Mouse (Mus musculus): Measurements from ENCODE around the gene Spred2. TPM values are rescaled to one million over a fixed set of nuclear protein-coding genes. Genes with fewer than 3 reads are reported as not detected.

Gene Spred2
- polyA plus RNA-seq, 1 experiment from 2014 or later: 5.6 TPM

GRCm38 (mm10) chr11:19979338-19979737, 55.2 kb downstream of the Spred2 start:
- H3K4me2 ChIP-seq (replicated peaks): no peak overlapping the region
- WGBS: 93% methylated on average over 14 of the region's 14 CpGs
- H3K36me3 ChIP-seq: no peaks in the 10 kb centered on the region
- H3K4me3 ChIP-seq: no peak overlapping the region
- peaks cover 5% of the 10 kb centered on the region; the same call in 1 of the 2 replicates for H3K4me1 ChIP-seq
- no peaks in the 10 kb centered on the region for H3K9me3 ChIP-seq
- no peak overlapping the region for H3K9ac ChIP-seq (replicated peaks)
- H3K27me3 ChIP-seq: no peaks in the 10 kb centered on the region
- ATAC-seq (ENCODE audit: low FRiP score, low read depth): no peak
- no peak overlapping the region for H3K27ac ChIP-seq (replicated peaks)

DNA sequence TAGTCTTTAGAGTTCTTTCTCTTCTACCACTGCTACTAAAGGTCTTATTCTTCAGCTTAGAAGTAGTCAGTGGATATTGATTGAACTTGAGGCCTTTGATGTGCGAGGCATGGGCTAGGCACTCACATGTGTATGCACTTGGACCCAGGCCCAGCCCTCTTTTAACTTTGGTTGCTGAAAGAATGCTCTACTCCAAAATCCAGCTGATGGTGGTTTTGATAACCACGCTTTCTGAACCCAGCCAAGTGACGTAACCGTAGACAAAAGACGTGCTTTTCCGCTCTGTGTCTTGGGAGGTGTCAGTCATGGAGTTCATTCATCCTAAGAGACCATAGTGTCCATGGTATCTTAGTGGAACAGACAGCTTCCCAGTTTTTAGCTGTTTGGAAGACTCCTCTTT, 57.9 kb downstream of the Spred2 start:
- H3K4me2 ChIP-seq (replicated peaks): no peak overlapping the region
- H3K4me3 ChIP-seq: no peak overlapping the region
- ATAC-seq (ENCODE audit: low FRiP score, low read depth): no peak
- no peaks in the 10 kb centered on the region for H3K36me3 ChIP-seq
- H3K9me3 ChIP-seq: no peaks in the 10 kb centered on the region
- peaks cover 17% of the 10 kb centered on the region for H3K4me1 ChIP-seq
- WGBS: 84% methylated on average over 6 of the region's 6 CpGs
- no peak overlapping the region for H3K27ac ChIP-seq (replicated peaks)
- no peak overlapping the region for H3K9ac ChIP-seq (replicated peaks)
- H3K27me3 ChIP-seq: no peaks in the 10 kb centered on the region

DNA sequence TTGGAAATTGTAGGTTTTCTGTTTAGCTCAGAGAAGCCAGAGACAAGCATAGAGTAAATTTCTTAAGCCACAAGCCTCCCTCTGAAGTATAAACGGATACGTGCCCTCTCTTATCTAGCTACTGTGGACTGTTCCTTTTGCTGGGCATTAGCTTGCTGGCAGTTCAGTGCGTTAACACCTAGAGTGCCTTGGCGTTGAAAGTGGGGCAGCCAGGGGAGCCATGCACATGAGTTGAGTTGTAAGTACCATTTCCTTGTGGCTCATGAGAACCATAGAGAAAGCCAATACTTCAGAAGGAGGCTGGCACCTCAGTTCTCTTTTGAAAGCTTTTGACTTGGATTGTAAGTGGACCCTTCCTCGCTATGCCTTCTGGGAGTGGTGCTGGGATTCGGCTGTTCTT, 58.6 kb downstream of the Spred2 start:
- Histone ChIP-seq H3K27me3 (no peaks in the 10 kb centered on the region), H3K9me3 (no peaks in the 10 kb centered on the region), H3K36me3 (no peaks in the 10 kb centered on the region), H3K4me1 (peaks cover 22% of the 10 kb centered on the region), H3K4me3 (no peak overlapping the region), H3K9ac (replicated peaks) (no peak overlapping the region), H3K4me2 (replicated peaks) (no peak overlapping the region), H3K27ac (replicated peaks) (no peak overlapping the region)
- 81% methylated on average over 6 of the region's 6 CpGs for WGBS
- ATAC-seq (ENCODE audit: low FRiP score, low read depth): no peak

DNA sequence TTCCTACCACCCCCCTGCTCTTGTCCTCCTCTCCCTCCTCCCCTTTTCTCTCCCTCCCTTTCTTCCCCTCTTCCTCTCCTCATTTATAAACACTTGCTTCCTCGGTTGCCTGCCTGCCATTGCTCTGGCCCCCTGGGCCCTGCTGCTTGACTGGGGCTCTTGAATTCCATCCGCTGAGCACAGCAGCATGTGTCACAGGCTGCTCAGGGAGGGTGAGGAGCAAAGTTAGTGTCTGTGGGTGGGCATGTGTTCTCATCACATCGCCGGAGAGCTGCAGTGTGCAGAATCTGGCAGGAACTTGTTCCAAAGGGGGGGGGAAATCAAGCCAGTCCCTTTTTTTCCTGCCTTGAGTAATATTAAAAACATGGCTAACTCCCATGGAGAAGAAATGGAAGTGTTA, 59.1 kb downstream of the Spred2 start:
- H3K9ac ChIP-seq (replicated peaks): no peak overlapping the region
- no peak overlapping the region for H3K4me3 ChIP-seq
- no peak overlapping the region for H3K27ac ChIP-seq (replicated peaks)
- H3K9me3 ChIP-seq: no peaks in the 10 kb centered on the region
- peaks cover 22% of the 10 kb centered on the region for H3K4me1 ChIP-seq
- H3K4me2 ChIP-seq (replicated peaks): no peak overlapping the region
- H3K36me3 ChIP-seq: no peaks in the 10 kb centered on the region
- 53% methylated on average over 4 of the region's 4 CpGs for WGBS
- H3K27me3 ChIP-seq: no peaks in the 10 kb centered on the region
- no peak for ATAC-seq (ENCODE audit: low FRiP score, low read depth)

GRCm38 (mm10) chr11:19984029-19984428, 59.9 kb downstream of the Spred2 start:
- H3K9ac ChIP-seq (replicated peaks): no peak overlapping the region
- H3K4me1 ChIP-seq: peaks cover 22% of the 10 kb centered on the region
- H3K36me3 ChIP-seq: no peaks in the 10 kb centered on the region
- H3K9me3 ChIP-seq: no peaks in the 10 kb centered on the region
- 87% methylated on average over 9 of the region's 9 CpGs for WGBS
- no peaks in the 10 kb centered on the region for H3K27me3 ChIP-seq
- no peak overlapping the region for H3K4me2 ChIP-seq (replicated peaks)
- no peak overlapping the region for H3K27ac ChIP-seq (replicated peaks)
- no peak overlapping the region for H3K4me3 ChIP-seq
- no peak for ATAC-seq (ENCODE audit: low FRiP score, low read depth)

DNA sequence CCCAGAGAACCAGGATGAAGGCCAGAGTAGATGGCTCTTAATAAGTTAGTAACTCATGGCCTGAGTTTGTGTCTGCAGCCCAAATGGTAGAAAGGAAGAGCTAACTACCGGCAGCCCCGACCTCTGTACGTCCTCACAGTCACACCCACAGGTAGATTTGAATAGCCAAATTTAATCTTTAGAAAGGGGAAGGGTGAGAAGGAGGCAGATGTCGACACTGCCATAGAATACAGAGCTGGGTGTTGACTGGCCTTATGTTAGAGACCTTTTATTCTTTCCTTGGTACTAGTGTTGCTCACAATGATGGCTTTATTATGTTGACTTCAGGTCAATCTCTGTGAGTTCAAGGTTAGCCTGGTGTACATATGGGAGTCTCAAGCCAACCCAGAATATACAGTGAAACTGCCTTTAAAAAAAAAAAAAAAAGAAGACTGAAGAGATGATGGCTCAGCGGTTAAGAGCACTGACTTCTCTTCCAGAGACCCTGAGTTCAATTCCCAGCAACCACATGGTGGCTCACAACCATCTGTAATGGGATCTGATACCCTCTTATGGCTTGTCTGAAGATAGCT, 61.2 kb downstream of the Spred2 start:
- 82% methylated on average over 5 of the region's 5 CpGs for WGBS
- H3K4me1 ChIP-seq: peaks cover 22% of the 10 kb centered on the region

DNA sequence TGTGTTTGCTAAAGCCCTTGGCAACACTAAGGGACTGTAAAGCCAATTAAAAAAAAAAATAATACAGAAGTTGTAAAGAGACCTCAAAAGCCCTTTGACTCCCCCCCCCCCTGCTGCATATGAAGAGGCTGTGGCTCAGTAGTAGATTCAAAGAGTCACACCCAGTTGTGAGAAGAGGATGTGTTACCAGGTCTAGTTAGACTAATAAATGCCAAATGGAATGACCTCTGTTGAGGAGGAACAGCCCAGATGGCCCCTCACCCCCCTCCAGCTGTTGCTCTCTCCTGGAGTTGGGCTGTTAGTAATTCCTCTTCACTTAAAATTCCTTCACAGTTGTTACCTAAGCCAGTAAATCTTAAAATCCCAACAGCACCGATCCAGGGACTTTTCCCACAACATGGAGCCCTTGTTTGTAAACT, 62.3 kb downstream of the Spred2 start:
- ATAC-seq (ENCODE audit: low FRiP score, low read depth): no peak
- Histone ChIP-seq H3K4me3 (no peak overlapping the region), H3K9ac (replicated peaks) (no peak overlapping the region), H3K27me3 (no peaks in the 10 kb centered on the region), H3K27ac (replicated peaks) (no peak overlapping the region), H3K4me2 (replicated peaks) (no peak overlapping the region), H3K9me3 (no peaks in the 10 kb centered on the region), H3K4me1 (peaks cover 22% of the 10 kb centered on the region), H3K36me3 (no peaks in the 10 kb centered on the region)
- 19% methylated on average over 1 of the region's 1 CpGs for WGBS

More for the DNA sequence above, 61.2 kb downstream of the Spred2 start:
- no peak for ATAC-seq (ENCODE audit: low FRiP score, low read depth)
- Histone ChIP-seq H3K4me2 (replicated peaks) (no peak overlapping the region), H3K27me3 (no peaks in the 10 kb centered on the region), H3K27ac (replicated peaks) (no peak overlapping the region), H3K9ac (replicated peaks) (no peak overlapping the region), H3K9me3 (no peaks in the 10 kb centered on the region), H3K4me3 (no peak overlapping the region), H3K36me3 (no peaks in the 10 kb centered on the region)

GRCm38 (mm10) chr11:19986871-19987755, 62.9 kb downstream of the Spred2 start:
- Histone ChIP-seq H3K9ac (replicated peaks) (no peak overlapping the region), H3K4me2 (replicated peaks) (no peak overlapping the region), H3K4me3 (no peak overlapping the region), H3K27me3 (no peaks in the 10 kb centered on the region), H3K27ac (replicated peaks) (no peak overlapping the region), H3K9me3 (no peaks in the 10 kb centered on the region), H3K4me1 (peaks cover 22% of the 10 kb centered on the region), H3K36me3 (no peaks in the 10 kb centered on the region)
- ATAC-seq (ENCODE audit: low FRiP score, low read depth): 0 out of 2 replicates have a peak, but pooled peaks have one; percentile 3
- 33% methylated on average over 17 of the region's 17 CpGs for WGBS

DNA sequence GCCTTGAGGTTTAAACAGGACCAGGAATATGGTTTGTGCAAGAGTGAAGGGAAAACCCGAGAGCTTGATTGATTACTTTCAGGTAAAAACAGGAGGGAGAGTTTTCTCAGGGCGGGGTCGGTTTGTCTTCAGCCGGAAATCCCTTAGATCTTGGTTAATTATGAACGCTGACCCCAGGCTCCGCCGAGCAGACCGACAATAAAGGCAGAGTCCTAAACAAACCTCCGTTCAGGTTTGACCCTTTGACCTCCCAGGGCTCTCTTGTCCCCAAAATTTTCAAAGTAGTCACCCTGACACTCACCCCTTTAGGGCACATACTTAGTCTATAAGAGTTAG, 63.5 kb downstream of the Spred2 start:
- no peaks in the 10 kb centered on the region for H3K27me3 ChIP-seq
- H3K36me3 ChIP-seq: no peaks in the 10 kb centered on the region
- WGBS: 9% methylated on average over 9 of the region's 9 CpGs
- peaks cover 21% of the 10 kb centered on the region for H3K4me1 ChIP-seq
- no peak overlapping the region for H3K27ac ChIP-seq (replicated peaks)
- ATAC-seq (ENCODE audit: low FRiP score, low read depth): no peak
- H3K9me3 ChIP-seq: no peaks in the 10 kb centered on the region
- H3K4me3 ChIP-seq: no peak overlapping the region
- no peak overlapping the region for H3K9ac ChIP-seq (replicated peaks)
- no peak overlapping the region for H3K4me2 ChIP-seq (replicated peaks)

- no peaks in the 10 kb centered on the region for H3K36me3 ChIP-seq
- peaks cover 17% of the 10 kb centered on the region for H3K4me1 ChIP-seq
- H3K27ac ChIP-seq (replicated peaks): no peak overlapping the region
- ATAC-seq (ENCODE audit: low FRiP score, low read depth): no peak
- WGBS: 73% methylated on average over 5 of the region's 5 CpGs
- no peaks in the 10 kb centered on the region for H3K9me3 ChIP-seq
- H3K27me3 ChIP-seq: no peaks in the 10 kb centered on the region
- no peak overlapping the region for H3K4me3 ChIP-seq
- H3K9ac ChIP-seq (replicated peaks): no peak overlapping the region
- no peak overlapping the region for H3K4me2 ChIP-seq (replicated peaks)
These were observed 64.0 kb downstream of the Spred2 start for GRCm38 (mm10) chr11:19988224-19988623.

DNA sequence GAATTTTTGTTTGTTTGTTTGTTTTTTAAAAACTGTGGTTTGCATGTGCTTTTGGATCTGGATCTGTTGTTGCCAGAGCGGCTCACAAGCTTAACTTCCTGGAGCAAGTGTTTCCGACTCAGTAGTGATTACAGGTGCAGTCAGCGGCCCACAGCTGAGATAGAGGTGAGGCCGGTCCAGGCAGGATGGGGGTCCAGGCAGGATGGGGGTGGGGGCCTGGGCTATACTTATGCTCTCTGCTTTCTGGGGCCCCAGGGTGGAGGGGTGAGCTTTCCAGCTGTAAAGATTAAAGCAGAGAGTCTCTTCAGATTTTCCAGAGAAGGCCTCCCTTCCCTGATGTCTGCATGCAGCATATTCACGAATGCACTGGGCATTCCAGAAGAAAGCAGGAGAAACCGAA, 64.5 kb downstream of the Spred2 start:
- 80% methylated on average over 6 of the region's 6 CpGs for WGBS
- H3K4me1 ChIP-seq: peaks cover 17% of the 10 kb centered on the region
- ATAC-seq (ENCODE audit: low FRiP score, low read depth): no peak
- H3K9me3 ChIP-seq: no peaks in the 10 kb centered on the region
- no peaks in the 10 kb centered on the region for H3K36me3 ChIP-seq
- H3K27ac ChIP-seq (replicated peaks): no peak overlapping the region
- no peak overlapping the region for H3K4me2 ChIP-seq (replicated peaks)
- H3K4me3 ChIP-seq: no peak overlapping the region
- H3K27me3 ChIP-seq: no peaks in the 10 kb centered on the region
- no peak overlapping the region for H3K9ac ChIP-seq (replicated peaks)

DNA sequence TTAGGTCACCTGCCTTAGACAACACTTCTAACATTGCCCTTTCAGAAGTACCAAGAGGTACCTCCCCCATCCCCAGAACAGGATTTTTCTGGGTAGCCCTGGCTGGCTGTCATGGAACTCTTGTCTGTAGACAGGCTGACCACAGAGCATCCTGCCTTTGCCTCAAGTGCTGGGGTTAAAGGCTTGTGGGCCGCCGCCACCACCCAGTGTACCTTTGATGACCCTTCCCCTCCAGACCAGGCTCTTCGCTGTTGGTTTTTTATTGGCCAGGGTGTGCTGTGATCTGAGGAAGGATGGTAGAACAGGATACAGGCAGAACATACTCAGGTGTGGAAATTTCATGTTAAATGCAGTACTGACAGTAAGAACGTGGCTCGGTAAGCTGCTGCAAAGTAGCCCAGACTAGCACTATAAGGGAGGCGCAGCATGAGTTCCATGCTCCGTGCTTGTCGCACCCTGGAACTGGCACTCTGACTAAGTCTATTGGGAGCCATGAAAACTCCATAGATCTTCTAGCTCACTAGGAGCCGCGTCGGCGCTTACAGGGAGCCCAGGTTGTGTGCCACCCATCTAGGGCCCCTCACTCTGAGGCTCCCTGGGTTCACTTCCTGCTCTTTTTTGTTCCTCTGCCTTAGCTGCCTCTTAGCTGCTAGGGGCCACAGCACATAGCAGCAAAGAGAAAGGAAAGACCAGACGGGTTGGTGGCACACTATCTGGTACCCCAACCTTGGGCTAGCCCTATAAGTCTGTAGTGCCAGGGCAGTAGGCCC, 65.2 kb downstream of the Spred2 start:
- Histone ChIP-seq H3K27ac (replicated peaks) (no peak overlapping the region), H3K9ac (replicated peaks) (no peak overlapping the region), H3K9me3 (no peaks in the 10 kb centered on the region), H3K27me3 (no peaks in the 10 kb centered on the region), H3K4me3 (no peak overlapping the region), H3K36me3 (no peaks in the 10 kb centered on the region), H3K4me1 (peaks cover 17% of the 10 kb centered on the region), H3K4me2 (replicated peaks) (no peak overlapping the region)
- 91% methylated on average over 13 of the region's 13 CpGs for WGBS
- no peak for ATAC-seq (ENCODE audit: low FRiP score, low read depth)

All from midbrain, embryonic 12.5 days (tissue).